Mouse (Mus musculus): Measurements from ENCODE around the gene Sema6d. TPM values are rescaled to one million over a fixed set of nuclear protein-coding genes. Genes with fewer than 3 reads are reported as not detected.

Gene Sema6d
- total and polyA plus RNA-seq, 2 experiments from 2014 or later = 22.5 to 65.1 TPM

DNA sequence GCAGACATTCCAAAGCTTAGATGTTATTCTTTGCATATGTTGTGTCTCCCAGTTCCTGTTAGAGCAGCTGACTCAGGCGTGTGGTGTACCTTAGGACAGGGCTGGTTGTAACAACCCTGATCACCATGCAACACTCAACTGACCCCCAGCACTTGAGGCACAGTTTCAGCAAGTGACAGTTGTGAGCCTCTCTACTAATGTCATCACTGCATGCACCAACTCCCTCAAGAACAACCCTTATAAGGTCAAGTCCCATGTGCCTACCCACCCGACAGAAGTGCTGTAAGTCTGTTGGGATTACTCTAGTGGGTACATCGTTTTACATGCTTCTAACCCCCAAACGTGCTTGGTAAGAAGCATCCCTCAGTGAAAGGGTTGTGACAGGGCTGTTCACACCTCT, 418.0 kb downstream of the Sema6d start:
- Histone ChIP-seq H3K9me3 (ENCODE audit: low read length) (no peaks in the 10 kb centered on the region), H3K27ac (ENCODE audit: low read depth, low read length) (no peak overlapping the region), H3K27me3 (ENCODE audit: insufficient read depth, low read length) (no peaks in the 10 kb centered on the region), H3K9ac (no peak overlapping the region), H3K4me1 (ENCODE audit: insufficient read depth) (no peaks in the 10 kb centered on the region), H3K4me3 (ENCODE audit: low read depth, low read length) (no peak overlapping the region), H3K36me3 (ENCODE audit: insufficient read depth) (no peaks in the 10 kb centered on the region), H3K4me2 (ENCODE audit: low read depth) (no peak overlapping the region)
- 89% methylated on average over 4 of the region's 4 CpGs for WGBS
- no peak for DNase-seq
- no peak for TF ChIP-seq CTCF (IDR thresholded peaks at IDR 0.05; ENCODE audit: low read depth)
- no peak for ATAC-seq

- H3K36me3 ChIP-seq (ENCODE audit: insufficient read depth) = no peaks in the 10 kb centered on the region
- WGBS = 84% methylated on average over 6 of the region's 6 CpGs
- H3K4me2 ChIP-seq (ENCODE audit: low read depth) = no peak overlapping the region
- ATAC-seq = no peak
- no peak overlapping the region for H3K27ac ChIP-seq (ENCODE audit: low read depth, low read length)
- H3K4me3 ChIP-seq (ENCODE audit: low read depth, low read length) = no peak overlapping the region
- no peaks in the 10 kb centered on the region for H3K27me3 ChIP-seq (ENCODE audit: insufficient read depth, low read length)
- H3K9me3 ChIP-seq (ENCODE audit: low read length) = no peaks in the 10 kb centered on the region
- no peaks in the 10 kb centered on the region for H3K4me1 ChIP-seq (ENCODE audit: insufficient read depth)
- no peak overlapping the region for H3K9ac ChIP-seq
- no peak for TF ChIP-seq CTCF (IDR thresholded peaks at IDR 0.05; ENCODE audit: low read depth)
- no peak for DNase-seq
These were observed 419.7 kb downstream of the Sema6d start for GRCm38 (mm10) chr2:124509479-124509878.

- DNase-seq = no peak
- Histone ChIP-seq H3K9ac (no peak overlapping the region), H3K27ac (ENCODE audit: low read depth, low read length) (no peak overlapping the region), H3K4me3 (ENCODE audit: low read depth, low read length) (no peak overlapping the region), H3K4me1 (ENCODE audit: insufficient read depth) (no peaks in the 10 kb centered on the region), H3K9me3 (ENCODE audit: low read length) (no peaks in the 10 kb centered on the region), H3K36me3 (ENCODE audit: insufficient read depth) (no peaks in the 10 kb centered on the region), H3K4me2 (ENCODE audit: low read depth) (no peak overlapping the region), H3K27me3 (ENCODE audit: insufficient read depth, low read length) (no peaks in the 10 kb centered on the region)
- TF ChIP-seq CTCF (IDR thresholded peaks at IDR 0.05; ENCODE audit: low read depth) = no peak
- 80% methylated on average over 10 of the region's 10 CpGs for WGBS
- no peak for ATAC-seq
These were observed 422.1 kb downstream of the Sema6d start for GRCm38 (mm10) chr2:124511826-124512225.

DNA sequence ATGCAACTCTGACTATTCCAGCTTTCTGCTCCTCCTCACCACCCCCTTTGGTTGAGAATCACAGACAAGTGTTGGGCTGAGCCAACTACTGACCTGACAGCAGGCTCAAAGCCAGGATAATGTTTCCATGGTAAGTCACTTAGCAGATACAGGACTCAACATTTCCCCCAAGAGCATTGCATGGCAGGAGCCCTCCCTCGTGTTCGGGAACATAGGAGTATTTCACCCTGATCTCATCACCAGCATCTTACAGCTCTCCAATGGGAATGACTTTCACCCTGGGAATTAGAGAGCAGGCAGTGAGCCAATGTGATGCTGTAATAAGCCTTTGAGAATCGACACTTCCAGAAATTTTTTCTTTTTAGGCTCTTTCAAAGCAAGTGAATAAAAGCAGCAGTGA, 432.7 kb downstream of the Sema6d start:
- Histone ChIP-seq H3K4me2 (ENCODE audit: low read depth) (no peak overlapping the region), H3K36me3 (ENCODE audit: insufficient read depth) (no peaks in the 10 kb centered on the region), H3K9me3 (ENCODE audit: low read length) (no peaks in the 10 kb centered on the region), H3K27me3 (ENCODE audit: insufficient read depth, low read length) (no peaks in the 10 kb centered on the region), H3K9ac (no peak overlapping the region), H3K4me1 (ENCODE audit: insufficient read depth) (no peaks in the 10 kb centered on the region; the same call in 1 of the 2 replicates), H3K4me3 (ENCODE audit: low read depth, low read length) (no peak overlapping the region), H3K27ac (ENCODE audit: low read depth, low read length) (no peak overlapping the region)
- ATAC-seq (no peak), DNase-seq (peak; percentile 25)
- no peak for TF ChIP-seq CTCF (IDR thresholded peaks at IDR 0.05; ENCODE audit: low read depth)
- 52% methylated on average over 3 of the region's 3 CpGs for WGBS

DNA sequence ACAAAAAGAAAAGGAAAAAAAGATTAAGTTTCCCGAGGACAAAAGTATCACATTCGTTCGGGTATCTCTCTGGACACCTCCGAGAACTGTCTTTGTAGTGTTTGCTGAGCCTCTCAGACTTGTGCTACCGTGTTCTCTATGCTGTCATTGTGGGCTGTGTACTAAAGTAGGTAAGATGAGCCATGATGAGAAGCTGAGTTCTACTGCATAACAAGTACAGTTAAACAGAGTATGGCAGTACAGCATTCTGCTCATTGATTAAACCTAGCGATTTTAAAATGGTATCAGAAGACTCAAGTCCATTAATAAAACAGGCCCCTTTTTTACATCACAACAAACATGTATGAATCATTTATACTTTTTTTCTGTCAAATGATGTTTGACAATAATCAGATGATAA, 433.9 kb downstream of the Sema6d start:
- 79% methylated on average over 6 of the region's 6 CpGs for WGBS
- H3K4me1 ChIP-seq (ENCODE audit: insufficient read depth) = no peaks in the 10 kb centered on the region; the same call in 1 of the 2 replicates
- TF ChIP-seq CTCF (IDR thresholded peaks at IDR 0.05; ENCODE audit: low read depth) = no peak
- no peaks in the 10 kb centered on the region for H3K9me3 ChIP-seq (ENCODE audit: low read length)
- no peaks in the 10 kb centered on the region for H3K36me3 ChIP-seq (ENCODE audit: insufficient read depth)
- no peaks in the 10 kb centered on the region for H3K27me3 ChIP-seq (ENCODE audit: insufficient read depth, low read length)
- no peak overlapping the region for H3K4me2 ChIP-seq (ENCODE audit: low read depth)
- peak; percentile 18; the same call in 1 of the 2 replicates for ATAC-seq
- H3K4me3 ChIP-seq (ENCODE audit: low read depth, low read length) = no peak overlapping the region
- H3K27ac ChIP-seq (ENCODE audit: low read depth, low read length) = no peak overlapping the region
- no peak overlapping the region for H3K9ac ChIP-seq
- peak; percentile 14 for DNase-seq

- 40% methylated on average over 3 of the region's 3 CpGs for WGBS
- Histone ChIP-seq H3K9me3 (ENCODE audit: low read length) (no peaks in the 10 kb centered on the region), H3K4me3 (ENCODE audit: low read depth, low read length) (no peak overlapping the region), H3K27ac (ENCODE audit: low read depth, low read length) (no peak overlapping the region), H3K4me2 (ENCODE audit: low read depth) (no peak overlapping the region), H3K36me3 (ENCODE audit: insufficient read depth) (no peaks in the 10 kb centered on the region), H3K9ac (no peak overlapping the region), H3K4me1 (ENCODE audit: insufficient read depth) (no peaks in the 10 kb centered on the region), H3K27me3 (ENCODE audit: insufficient read depth, low read length) (no peaks in the 10 kb centered on the region)
- ATAC-seq (peak; percentile 78), DNase-seq (peak; percentile 78)
- TF ChIP-seq CTCF (IDR thresholded peaks at IDR 0.05; ENCODE audit: low read depth) = no peak
These were observed 434.4 kb downstream of the Sema6d start for GRCm38 (mm10) chr2:124524167-124524566.

DNA sequence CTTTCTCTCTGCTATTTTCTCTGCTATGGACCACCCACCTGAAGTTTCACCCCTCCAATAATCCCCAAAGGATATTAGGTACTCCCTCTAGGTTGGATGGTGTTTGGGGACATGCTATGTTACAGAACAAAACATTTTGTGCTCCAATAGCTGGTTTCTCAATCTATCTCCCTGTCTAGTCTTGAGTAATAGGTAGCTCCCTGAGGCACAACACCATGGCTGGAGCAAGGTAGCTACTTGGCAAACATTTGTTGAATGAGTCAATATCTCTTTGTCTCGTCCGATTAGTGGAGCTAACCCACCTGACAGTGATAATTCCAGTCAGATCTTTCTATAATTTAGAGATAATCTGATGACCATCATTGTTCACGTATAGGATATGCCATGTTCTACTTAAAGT, 437.9 kb downstream of the Sema6d start:
- Histone ChIP-seq H3K4me3 (ENCODE audit: low read depth, low read length) (no peak overlapping the region), H3K9me3 (ENCODE audit: low read length) (no peaks in the 10 kb centered on the region), H3K36me3 (ENCODE audit: insufficient read depth) (no peaks in the 10 kb centered on the region), H3K27ac (ENCODE audit: low read depth, low read length) (no peak overlapping the region), H3K4me1 (ENCODE audit: insufficient read depth) (no peaks in the 10 kb centered on the region), H3K4me2 (ENCODE audit: low read depth) (no peak overlapping the region), H3K9ac (no peak overlapping the region), H3K27me3 (ENCODE audit: insufficient read depth, low read length) (no peaks in the 10 kb centered on the region)
- 91% methylated on average over 3 of the region's 3 CpGs for WGBS
- no peak for TF ChIP-seq CTCF (IDR thresholded peaks at IDR 0.05; ENCODE audit: low read depth)
- ATAC-seq (no peak), DNase-seq (no peak)

DNA sequence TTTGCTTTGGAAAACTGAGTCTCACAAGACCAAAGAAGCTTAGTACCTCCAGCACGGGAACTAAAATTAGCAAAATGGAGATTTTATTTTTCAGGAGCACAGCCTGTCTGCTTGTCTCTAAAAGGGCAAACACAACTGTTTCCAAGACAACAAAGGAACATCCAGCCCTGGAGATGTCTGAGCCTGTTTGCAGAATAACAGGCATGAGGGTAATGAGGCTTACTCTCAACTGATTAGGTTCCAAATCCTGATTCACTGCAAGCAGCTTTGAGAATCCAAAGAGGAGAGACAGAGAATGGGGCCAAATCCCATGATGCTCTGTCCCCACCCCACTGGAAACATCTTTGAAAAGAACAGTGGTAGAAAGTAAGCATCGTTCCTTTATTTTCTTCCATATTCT, 440.7 kb downstream of the Sema6d start:
- Histone ChIP-seq H3K36me3 (ENCODE audit: insufficient read depth) (no peaks in the 10 kb centered on the region), H3K4me3 (ENCODE audit: low read depth, low read length) (no peak overlapping the region), H3K4me2 (ENCODE audit: low read depth) (no peak overlapping the region), H3K27me3 (ENCODE audit: insufficient read depth, low read length) (no peaks in the 10 kb centered on the region), H3K4me1 (ENCODE audit: insufficient read depth) (no peaks in the 10 kb centered on the region), H3K9me3 (ENCODE audit: low read length) (no peaks in the 10 kb centered on the region), H3K27ac (ENCODE audit: low read depth, low read length) (no peak overlapping the region), H3K9ac (no peak overlapping the region)
- 41% methylated on average over 2 of the region's 2 CpGs for WGBS
- no peak for TF ChIP-seq CTCF (IDR thresholded peaks at IDR 0.05; ENCODE audit: low read depth)
- ATAC-seq (peak; percentile 55), DNase-seq (no peak)

Measured in forebrain, postnatal 0 days (tissue).